Mouse (Mus musculus): ENCODE measurements around the gene Trim50. TPM values are rescaled to one million over a fixed set of nuclear protein-coding genes. Genes with fewer than 3 reads are reported as not detected.

Trim50 gene
- polyA plus RNA-seq, 1 experiment from 2014 or later, result not detected

GRCm38 (mm10) chr5:135375167-135375566 lies 22.1 kb downstream of the Trim50 start:
- ATAC-seq (replicated peaks; ENCODE audit: low FRiP score), result no peak
- 87% methylated on average over 8 of the region's 8 CpGs for WGBS
- DNase-seq (ENCODE audit: low spot score), result no peak

GRCm38 (mm10) chr5:135376341-135376740 lies 23.2 kb downstream of the Trim50 start:
- Histone ChIP-seq H3K4me3 (ENCODE audit: low read depth, low read length) (no peak overlapping the region), H3K4me2 (no peak overlapping the region), H3K27me3 (replicated peaks; ENCODE audit: control insufficient read depth, insufficient read depth, low read length) (no peaks in the 10 kb centered on the region), H3K27ac (ENCODE audit: low read depth, low read length) (no peak overlapping the region), H3K9me3 (ENCODE audit: control insufficient read depth, low read length) (no peaks in the 10 kb centered on the region), H3K4me1 (replicated peaks; ENCODE audit: control insufficient read depth, insufficient read depth, low read length) (no peaks in the 10 kb centered on the region), H3K9ac (ENCODE audit: low read depth, low read length) (no peak overlapping the region), H3K36me3 (ENCODE audit: control insufficient read depth, insufficient read depth, low read length) (peaks cover 74% of the 10 kb centered on the region)
- no peak for DNase-seq (ENCODE audit: low spot score)
- no peak for ATAC-seq (replicated peaks; ENCODE audit: low FRiP score)
- WGBS, result 67% methylated on average over 2 of the region's 2 CpGs

More at GRCm38 (mm10) chr5:135375167-135375566, 22.1 kb downstream of the Trim50 start:
- Histone ChIP-seq H3K36me3 (ENCODE audit: control insufficient read depth, insufficient read depth, low read length) (peaks cover 63% of the 10 kb centered on the region), H3K4me3 (ENCODE audit: low read depth, low read length) (no peak overlapping the region), H3K4me2 (no peak overlapping the region), H3K9me3 (ENCODE audit: control insufficient read depth, low read length) (no peaks in the 10 kb centered on the region), H3K27ac (ENCODE audit: low read depth, low read length) (no peak overlapping the region), H3K27me3 (replicated peaks; ENCODE audit: control insufficient read depth, insufficient read depth, low read length) (no peaks in the 10 kb centered on the region), H3K9ac (ENCODE audit: low read depth, low read length) (no peak overlapping the region), H3K4me1 (replicated peaks; ENCODE audit: control insufficient read depth, insufficient read depth, low read length) (peaks cover 8% of the 10 kb centered on the region)

- 96% methylated on average over 4 of the region's 4 CpGs for WGBS
- Histone ChIP-seq H3K36me3 (ENCODE audit: control insufficient read depth, insufficient read depth, low read length) (peaks cover 77% of the 10 kb centered on the region), H3K9me3 (ENCODE audit: control insufficient read depth, low read length) (no peaks in the 10 kb centered on the region), H3K4me2 (no peak overlapping the region), H3K27me3 (replicated peaks; ENCODE audit: control insufficient read depth, insufficient read depth, low read length) (no peaks in the 10 kb centered on the region), H3K27ac (ENCODE audit: low read depth, low read length) (no peak overlapping the region), H3K4me3 (ENCODE audit: low read depth, low read length) (no peak overlapping the region), H3K9ac (ENCODE audit: low read depth, low read length) (no peak overlapping the region), H3K4me1 (replicated peaks; ENCODE audit: control insufficient read depth, insufficient read depth, low read length) (no peaks in the 10 kb centered on the region)
- DNase-seq (ENCODE audit: low spot score), result no peak
- no peak for ATAC-seq (replicated peaks; ENCODE audit: low FRiP score)
Measured at GRCm38 (mm10) chr5:135380681-135381080, 27.6 kb downstream of the Trim50 start.

DNA sequence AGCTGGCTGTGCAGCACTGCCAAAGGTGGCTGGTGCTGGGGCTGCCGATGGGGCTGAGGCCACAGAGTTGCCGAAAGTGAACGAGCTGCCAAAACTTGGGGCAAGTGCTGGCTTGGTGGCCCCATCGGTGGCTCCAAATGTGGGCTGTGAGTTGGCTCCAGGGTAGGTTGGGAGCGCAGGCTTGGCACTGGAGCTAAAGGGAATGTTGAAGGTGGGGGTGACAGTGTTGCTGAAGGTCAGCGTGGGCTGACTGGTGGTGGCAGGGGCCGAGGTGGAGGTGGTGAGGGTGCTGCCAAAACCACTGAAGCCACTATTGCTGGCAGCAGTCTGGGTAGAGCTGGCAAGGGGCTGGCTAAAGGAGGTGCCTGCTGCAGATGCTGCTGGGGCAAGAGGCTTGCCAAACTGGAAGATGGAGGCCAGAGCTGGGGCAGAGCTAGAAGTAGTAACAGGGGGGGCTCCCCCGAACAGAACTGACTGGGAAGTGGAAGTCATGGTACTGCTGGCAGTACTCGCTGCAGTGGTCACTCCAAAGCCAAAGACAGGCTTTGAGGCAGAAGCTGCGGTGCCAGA lies 28.3 kb downstream of the Trim50 start:
- H3K9me3 ChIP-seq (ENCODE audit: control insufficient read depth, low read length), result no peaks in the 10 kb centered on the region
- ATAC-seq (replicated peaks; ENCODE audit: low FRiP score) (no peak), DNase-seq (ENCODE audit: low spot score) (no peak)
- WGBS, result 94% methylated on average over 10 of the region's 10 CpGs
- no peak overlapping the region for H3K27ac ChIP-seq (ENCODE audit: low read depth, low read length)
- H3K4me3 ChIP-seq (ENCODE audit: low read depth, low read length), result no peak overlapping the region
- no peaks in the 10 kb centered on the region for H3K4me1 ChIP-seq (replicated peaks; ENCODE audit: control insufficient read depth, insufficient read depth, low read length)
- peaks cover 71% of the 10 kb centered on the region for H3K36me3 ChIP-seq (ENCODE audit: control insufficient read depth, insufficient read depth, low read length)
- H3K9ac ChIP-seq (ENCODE audit: low read depth, low read length), result no peak overlapping the region
- no peak overlapping the region for H3K4me2 ChIP-seq
- H3K27me3 ChIP-seq (replicated peaks; ENCODE audit: control insufficient read depth, insufficient read depth, low read length), result no peaks in the 10 kb centered on the region

- no peak overlapping the region for H3K4me2 ChIP-seq
- H3K27me3 ChIP-seq (replicated peaks; ENCODE audit: control insufficient read depth, insufficient read depth, low read length), result no peaks in the 10 kb centered on the region
- no peak overlapping the region for H3K4me3 ChIP-seq (ENCODE audit: low read depth, low read length)
- H3K36me3 ChIP-seq (ENCODE audit: control insufficient read depth, insufficient read depth, low read length), result peaks cover 74% of the 10 kb centered on the region
- ATAC-seq (replicated peaks; ENCODE audit: low FRiP score) (no peak), DNase-seq (ENCODE audit: low spot score) (no peak)
- no peaks in the 10 kb centered on the region for H3K9me3 ChIP-seq (ENCODE audit: control insufficient read depth, low read length)
- H3K27ac ChIP-seq (ENCODE audit: low read depth, low read length), result no peak overlapping the region
- 92% methylated on average over 7 of the region's 7 CpGs for WGBS
- H3K4me1 ChIP-seq (replicated peaks; ENCODE audit: control insufficient read depth, insufficient read depth, low read length), result no peaks in the 10 kb centered on the region
- no peak overlapping the region for H3K9ac ChIP-seq (ENCODE audit: low read depth, low read length)
Measured at GRCm38 (mm10) chr5:135382746-135383145, 29.7 kb downstream of the Trim50 start.

DNA sequence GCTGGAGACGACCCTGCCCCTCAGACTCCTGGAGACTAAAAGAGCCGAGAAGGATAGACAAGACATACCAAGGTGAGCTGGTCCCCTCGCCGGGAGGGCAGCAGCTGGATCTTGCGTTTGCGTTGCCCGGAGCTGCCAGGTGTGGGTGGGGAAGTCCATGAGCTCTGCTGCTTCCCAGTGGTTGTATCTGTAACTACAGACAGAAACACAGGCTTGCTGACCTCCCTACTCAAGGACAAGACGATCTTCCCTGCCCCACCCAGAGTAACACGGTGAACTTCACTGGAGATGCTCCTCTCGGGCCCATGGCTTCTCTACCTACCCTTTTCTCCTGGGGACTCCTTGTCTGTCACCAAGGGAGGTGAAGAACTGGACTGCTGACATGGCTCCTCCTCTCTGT lies 30.7 kb downstream of the Trim50 start:
- H3K36me3 ChIP-seq (ENCODE audit: control insufficient read depth, insufficient read depth, low read length), result peaks cover 77% of the 10 kb centered on the region
- no peaks in the 10 kb centered on the region for H3K4me1 ChIP-seq (replicated peaks; ENCODE audit: control insufficient read depth, insufficient read depth, low read length)
- H3K9me3 ChIP-seq (ENCODE audit: control insufficient read depth, low read length), result no peaks in the 10 kb centered on the region
- 83% methylated on average over 10 of the region's 10 CpGs for WGBS
- no peak overlapping the region for H3K9ac ChIP-seq (ENCODE audit: low read depth, low read length)
- H3K4me3 ChIP-seq (ENCODE audit: low read depth, low read length), result no peak overlapping the region
- ATAC-seq (replicated peaks; ENCODE audit: low FRiP score), result no peak
- DNase-seq (ENCODE audit: low spot score), result no peak
- H3K27ac ChIP-seq (ENCODE audit: low read depth, low read length), result no peak overlapping the region
- H3K4me2 ChIP-seq, result no peak overlapping the region
- H3K27me3 ChIP-seq (replicated peaks; ENCODE audit: control insufficient read depth, insufficient read depth, low read length), result no peaks in the 10 kb centered on the region

- ATAC-seq (replicated peaks; ENCODE audit: low FRiP score) (peak; percentile 87), DNase-seq (ENCODE audit: low spot score) (peak; percentile 84)
- Histone ChIP-seq H3K4me1 (replicated peaks; ENCODE audit: control insufficient read depth, insufficient read depth, low read length) (peaks cover 5% of the 10 kb centered on the region), H3K4me2 (peak within 1 kb of the TSS; percentile 82), H3K27me3 (replicated peaks; ENCODE audit: control insufficient read depth, insufficient read depth, low read length) (no peaks in the 10 kb centered on the region), H3K9me3 (ENCODE audit: control insufficient read depth, low read length) (no peaks in the 10 kb centered on the region), H3K36me3 (ENCODE audit: control insufficient read depth, insufficient read depth, low read length) (peaks cover 21% of the 10 kb centered on the region), H3K9ac (ENCODE audit: low read depth, low read length) (peak within 1 kb of the TSS; percentile 97), H3K27ac (ENCODE audit: low read depth, low read length) (peak within 1 kb of the TSS; percentile 90), H3K4me3 (ENCODE audit: low read depth, low read length) (peak within 1 kb of the TSS; percentile 95)
- under 1% methylated on average over 103 of the region's 110 CpGs for WGBS
Measured at GRCm38 (mm10) chr5:135394004-135394823, 41.1 kb downstream of the Trim50 start, which contains the start of gene Pom121. Pom121 (minus strand) TSS chr5:135394546.

DNA sequence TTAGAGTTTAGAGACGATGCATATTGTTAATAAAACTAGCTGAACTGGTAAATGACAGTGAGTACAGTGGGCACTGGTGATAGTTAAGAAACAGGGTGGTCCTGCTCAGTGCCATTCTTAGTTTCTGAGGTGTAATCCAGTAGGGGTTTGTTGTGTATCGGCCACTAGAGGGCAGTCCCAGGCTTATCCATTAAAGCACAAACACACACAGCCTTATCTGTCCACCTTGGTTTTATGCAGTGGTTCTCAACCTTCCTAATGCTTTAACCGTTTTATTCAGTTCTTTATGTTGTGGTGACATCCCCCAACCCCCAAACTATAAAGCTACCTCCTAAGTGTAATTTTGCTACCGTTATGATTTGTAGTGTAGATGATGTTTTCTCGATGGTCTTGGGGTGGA lies 42.7 kb downstream of the Trim50 start:
- H3K4me3 ChIP-seq (ENCODE audit: low read depth, low read length), result no peak overlapping the region
- whole genome bisulfite sequencing, result 46% methylated on average over 5 of the region's 5 CpGs
- ATAC-seq (replicated peaks; ENCODE audit: low FRiP score) (peak; percentile 48), DNase-seq (ENCODE audit: low spot score) (no peak)
- no peak overlapping the region for H3K4me2 ChIP-seq
- H3K27me3 ChIP-seq (replicated peaks; ENCODE audit: control insufficient read depth, insufficient read depth, low read length), result no peaks in the 10 kb centered on the region
- no peak overlapping the region for H3K9ac ChIP-seq (ENCODE audit: low read depth, low read length)
- H3K27ac ChIP-seq (ENCODE audit: low read depth, low read length), result no peak overlapping the region
- no peaks in the 10 kb centered on the region for H3K9me3 ChIP-seq (ENCODE audit: control insufficient read depth, low read length)
- H3K4me1 ChIP-seq (replicated peaks; ENCODE audit: control insufficient read depth, insufficient read depth, low read length), result peaks cover 5% of the 10 kb centered on the region
- peaks cover 10% of the 10 kb centered on the region for H3K36me3 ChIP-seq (ENCODE audit: control insufficient read depth, insufficient read depth, low read length)

DNA sequence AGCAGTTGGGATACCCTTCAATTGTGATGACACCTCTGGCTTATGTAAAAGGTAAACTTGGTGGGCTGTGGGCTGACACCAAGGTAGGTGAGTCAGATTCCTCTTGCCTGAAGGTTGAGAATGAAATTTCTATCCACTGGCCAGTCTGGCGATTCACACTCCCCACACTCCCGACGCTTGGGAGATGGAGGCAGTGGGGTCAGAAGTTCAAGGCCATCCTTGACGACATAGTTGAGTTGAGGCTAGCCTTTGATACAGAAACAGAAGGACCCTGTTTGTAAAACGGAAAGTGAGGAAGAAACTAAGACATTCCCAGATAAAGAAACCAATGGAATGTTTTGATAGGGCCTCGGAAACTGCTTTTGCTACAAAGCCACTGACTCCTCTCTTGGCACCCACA lies 46.3 kb downstream of the Trim50 start:
- DNase-seq (ENCODE audit: low spot score) (no peak), ATAC-seq (replicated peaks; ENCODE audit: low FRiP score) (no peak)
- no peaks in the 10 kb centered on the region for H3K4me1 ChIP-seq (replicated peaks; ENCODE audit: control insufficient read depth, insufficient read depth, low read length)
- H3K36me3 ChIP-seq (ENCODE audit: control insufficient read depth, insufficient read depth, low read length), result no peaks in the 10 kb centered on the region
- no peaks in the 10 kb centered on the region for H3K9me3 ChIP-seq (ENCODE audit: control insufficient read depth, low read length)
- no peaks in the 10 kb centered on the region for H3K27me3 ChIP-seq (replicated peaks; ENCODE audit: control insufficient read depth, insufficient read depth, low read length)
- no peak overlapping the region for H3K9ac ChIP-seq (ENCODE audit: low read depth, low read length)
- H3K27ac ChIP-seq (ENCODE audit: low read depth, low read length), result no peak overlapping the region
- WGBS, result 54% methylated on average over 6 of the region's 6 CpGs
- no peak overlapping the region for H3K4me2 ChIP-seq
- H3K4me3 ChIP-seq (ENCODE audit: low read depth, low read length), result no peak overlapping the region

Data from liver, embryonic 11.5 days (tissue).